Mouse (Mus musculus): ENCODE results near the gene Dedd2. TPM values are rescaled to one million over a fixed set of nuclear protein-coding genes. Genes with fewer than 3 reads are reported as not detected.

Dedd2 gene
- polyA plus RNA-seq, 1 experiment from 2014 or later = 15.8 TPM

- Histone ChIP-seq H3K4me2 (replicated peaks; ENCODE audit: low read depth) (no peak overlapping the region), H3K9me3 (ENCODE audit: control insufficient read depth) (no peaks in the 10 kb centered on the region)
- 63% methylated on average over 11 of the region's 11 CpGs for WGBS
Observed at GRCm38 (mm10) chr7:25174343-25174742, 46.1 kb downstream of the Dedd2 start.

GRCm38 (mm10) chr7:25172669-25173068, 47.7 kb downstream of the Dedd2 start:
- no peak for ATAC-seq
- 35% methylated on average over 5 of the region's 5 CpGs for WGBS
- Histone ChIP-seq H3K4me2 (replicated peaks; ENCODE audit: low read depth) (no peak overlapping the region), H3K9ac (ENCODE audit: low read depth, low read length) (no peak overlapping the region), H3K9me3 (ENCODE audit: control insufficient read depth) (no peaks in the 10 kb centered on the region), H3K4me3 (ENCODE audit: low read depth, low read length) (no peak overlapping the region), H3K27ac (ENCODE audit: low read depth, low read length) (no peak overlapping the region), H3K4me1 (replicated peaks; ENCODE audit: control insufficient read depth, insufficient read depth, low read length) (no peaks in the 10 kb centered on the region), H3K27me3 (replicated peaks; ENCODE audit: control insufficient read depth, insufficient read depth, low read length) (peaks cover 18% of the 10 kb centered on the region), H3K36me3 (ENCODE audit: control insufficient read depth, insufficient read depth) (no peaks in the 10 kb centered on the region)
- TF ChIP-seq CTCF (IDR thresholded peaks at IDR 0.05; ENCODE audit: low read depth) = no peak

More at GRCm38 (mm10) chr7:25174343-25174742, 46.1 kb downstream of the Dedd2 start:
- Histone ChIP-seq H3K4me3 (ENCODE audit: low read depth, low read length) (no peak overlapping the region), H3K27me3 (replicated peaks; ENCODE audit: control insufficient read depth, insufficient read depth, low read length) (peaks cover 34% of the 10 kb centered on the region), H3K4me1 (replicated peaks; ENCODE audit: control insufficient read depth, insufficient read depth, low read length) (no peaks in the 10 kb centered on the region), H3K9ac (ENCODE audit: low read depth, low read length) (no peak overlapping the region), H3K36me3 (ENCODE audit: control insufficient read depth, insufficient read depth) (no peaks in the 10 kb centered on the region), H3K27ac (ENCODE audit: low read depth, low read length) (no peak overlapping the region)
- no peak for ATAC-seq
- TF ChIP-seq CTCF (IDR thresholded peaks at IDR 0.05; ENCODE audit: low read depth) = no peak

- Histone ChIP-seq H3K9ac (ENCODE audit: low read depth, low read length) (no peak overlapping the region), H3K4me1 (replicated peaks; ENCODE audit: control insufficient read depth, insufficient read depth, low read length) (no peaks in the 10 kb centered on the region), H3K4me3 (ENCODE audit: low read depth, low read length) (no peak overlapping the region), H3K27me3 (replicated peaks; ENCODE audit: control insufficient read depth, insufficient read depth, low read length) (no peaks in the 10 kb centered on the region), H3K9me3 (ENCODE audit: control insufficient read depth) (no peaks in the 10 kb centered on the region), H3K36me3 (ENCODE audit: control insufficient read depth, insufficient read depth) (no peaks in the 10 kb centered on the region), H3K27ac (ENCODE audit: low read depth, low read length) (no peak overlapping the region), H3K4me2 (replicated peaks; ENCODE audit: low read depth) (no peak overlapping the region)
- no peak for TF ChIP-seq CTCF (IDR thresholded peaks at IDR 0.05; ENCODE audit: low read depth)
- WGBS = 39% methylated on average over 3 of the region's 3 CpGs
- no peak for ATAC-seq
Observed at GRCm38 (mm10) chr7:25170583-25170982, 49.8 kb downstream of the Dedd2 start.

GRCm38 (mm10) chr7:25166106-25166505, 54.3 kb downstream of the Dedd2 start:
- H3K27ac ChIP-seq (ENCODE audit: low read depth, low read length) = no peak overlapping the region

GRCm38 (mm10) chr7:25156158-25156648, 64.2 kb downstream of the Dedd2 start:
- H3K36me3 ChIP-seq (ENCODE audit: control insufficient read depth, insufficient read depth) = no peaks in the 10 kb centered on the region
- ATAC-seq = no peak
- no peaks in the 10 kb centered on the region for H3K4me1 ChIP-seq (replicated peaks; ENCODE audit: control insufficient read depth, insufficient read depth, low read length)
- no peak overlapping the region for H3K4me3 ChIP-seq (ENCODE audit: low read depth, low read length)
- 20% methylated on average over 14 of the region's 14 CpGs for WGBS
- H3K27me3 ChIP-seq (replicated peaks; ENCODE audit: control insufficient read depth, insufficient read depth, low read length) = no peaks in the 10 kb centered on the region; the same call in 1 of the 2 replicates
- H3K9ac ChIP-seq (ENCODE audit: low read depth, low read length) = no peak overlapping the region
- no peak overlapping the region for H3K27ac ChIP-seq (ENCODE audit: low read depth, low read length)
- H3K9me3 ChIP-seq (ENCODE audit: control insufficient read depth) = no peaks in the 10 kb centered on the region
- H3K4me2 ChIP-seq (replicated peaks; ENCODE audit: low read depth) = no peak overlapping the region
- TF ChIP-seq CTCF (IDR thresholded peaks at IDR 0.05; ENCODE audit: low read depth) = no peak

More at GRCm38 (mm10) chr7:25166106-25166505, 54.3 kb downstream of the Dedd2 start:
- Histone ChIP-seq H3K36me3 (ENCODE audit: control insufficient read depth, insufficient read depth) (no peaks in the 10 kb centered on the region), H3K4me3 (ENCODE audit: low read depth, low read length) (no peak overlapping the region), H3K4me2 (replicated peaks; ENCODE audit: low read depth) (no peak overlapping the region), H3K9ac (ENCODE audit: low read depth, low read length) (no peak overlapping the region), H3K9me3 (ENCODE audit: control insufficient read depth) (no peaks in the 10 kb centered on the region), H3K27me3 (replicated peaks; ENCODE audit: control insufficient read depth, insufficient read depth, low read length) (no peaks in the 10 kb centered on the region), H3K4me1 (replicated peaks; ENCODE audit: control insufficient read depth, insufficient read depth, low read length) (no peaks in the 10 kb centered on the region)
- TF ChIP-seq CTCF (IDR thresholded peaks at IDR 0.05; ENCODE audit: low read depth) = no peak
- WGBS = 81% methylated on average over 5 of the region's 5 CpGs
- no peak for ATAC-seq

GRCm38 (mm10) chr7:25155469-25156157, 64.8 kb downstream of the Dedd2 start:
- 9% methylated on average over 17 of the region's 17 CpGs for WGBS
- H3K4me2 ChIP-seq (replicated peaks; ENCODE audit: low read depth) = peak overlapping the region; percentile 21; the same call in 1 of the 2 replicates
- H3K9me3 ChIP-seq (ENCODE audit: control insufficient read depth) = no peaks in the 10 kb centered on the region
- no peaks in the 10 kb centered on the region for H3K36me3 ChIP-seq (ENCODE audit: control insufficient read depth, insufficient read depth)
- no peak for TF ChIP-seq CTCF (IDR thresholded peaks at IDR 0.05; ENCODE audit: low read depth)
- H3K27ac ChIP-seq (ENCODE audit: low read depth, low read length) = no peak overlapping the region
- H3K4me3 ChIP-seq (ENCODE audit: low read depth, low read length) = no peak overlapping the region
- no peaks in the 10 kb centered on the region; the same call in 1 of the 2 replicates for H3K4me1 ChIP-seq (replicated peaks; ENCODE audit: control insufficient read depth, insufficient read depth, low read length)
- H3K9ac ChIP-seq (ENCODE audit: low read depth, low read length) = no peak overlapping the region
- ATAC-seq = peak; percentile 50; the same call in 1 of the 2 replicates
- H3K27me3 ChIP-seq (replicated peaks; ENCODE audit: control insufficient read depth, insufficient read depth, low read length) = no peaks in the 10 kb centered on the region; the same call in 1 of the 2 replicates

Data from intestine, postnatal 0 days (tissue).